Mouse (Mus musculus) skeletal muscle tissue, postnatal 0 days (tissue): ENCODE data around the gene Magea4. TPM values are rescaled to one million over a fixed set of nuclear protein-coding genes. Genes with fewer than 3 reads are reported as not detected.
A peak's percentile ranks its signal among the peaks of the same experiment; 100 is the strongest.

Source experiments
- microRNA counts: library from miRNA; unstranded; fragments of <30 nt; microRNA quantifications from one replicate; lab custom pipeline; 2015
- microRNA-seq, 2 experiments: library from miRNA; unstranded; fragments of <30 nt; microRNA quantifications; one replicate each; pipeline ENCODE4; 2016
- polyA plus RNA-seq: library from polyadenylated mRNA; unstranded; fragments of >200 nt; fragmentation: Nextera tagmentation; extraction: Ambion mirVana; gene quantifications from 2 replicates; pipeline ENCODE4 v1.2.1, GENCODE M21; 2015

The Magea4 gene
- not detected in 2 replicates for polyA plus RNA-seq

GRCm38 (mm10) chrX:72221717-72222116, at the start of gene Magea4:
Gene Magea4, plus strand, starts transcription at chrX:72222017.

MicroRNAs encoded within 50 kb of the gene (microRNA counts, 519-probe panel; counts per million panel counts)
- 296 counts per million, percentile 58 among the panel's probes with 10 or more counts for microRNA mmu-miR-224 (lab: Ali Mortazavi, UCI)
- 296 counts per million, percentile 58 among the panel's probes with 10 or more counts for microRNA mmu-miR-452 (lab: Ali Mortazavi, UCI)

Small RNA genes lying within 50 kb of the gene (microRNA-seq; reads per million reads assigned to microRNA genes)
- 131 to 194 reads per million in 2 experiments for gene Mir224
- 16.8 to 17.2 reads per million in 2 experiments for gene Mir452

Other genes with a start within 250 kb of the Magea4 start
- gene Fate1, start 249.0 kb upstream of the Magea4 start, polyA plus RNA-seq, result not detected in 2 replicates
- 0.08 and 0.10 TPM in 2 replicates for gene Cnga2, start 230.2 kb upstream of the Magea4 start, polyA plus RNA-seq
- 1.9 and 2.5 TPM in 2 replicates for gene Gabre, start 52.8 kb downstream of the Magea4 start, polyA plus RNA-seq
- not detected in 2 replicates for gene Magea10, start 164.8 kb downstream of the Magea4 start, polyA plus RNA-seq